Mouse (Mus musculus): ENCODE data around the gene Ankrd27.
A peak's percentile ranks its signal among the peaks of the same experiment; 100 is the strongest.

Gene Ankrd27

DNA sequence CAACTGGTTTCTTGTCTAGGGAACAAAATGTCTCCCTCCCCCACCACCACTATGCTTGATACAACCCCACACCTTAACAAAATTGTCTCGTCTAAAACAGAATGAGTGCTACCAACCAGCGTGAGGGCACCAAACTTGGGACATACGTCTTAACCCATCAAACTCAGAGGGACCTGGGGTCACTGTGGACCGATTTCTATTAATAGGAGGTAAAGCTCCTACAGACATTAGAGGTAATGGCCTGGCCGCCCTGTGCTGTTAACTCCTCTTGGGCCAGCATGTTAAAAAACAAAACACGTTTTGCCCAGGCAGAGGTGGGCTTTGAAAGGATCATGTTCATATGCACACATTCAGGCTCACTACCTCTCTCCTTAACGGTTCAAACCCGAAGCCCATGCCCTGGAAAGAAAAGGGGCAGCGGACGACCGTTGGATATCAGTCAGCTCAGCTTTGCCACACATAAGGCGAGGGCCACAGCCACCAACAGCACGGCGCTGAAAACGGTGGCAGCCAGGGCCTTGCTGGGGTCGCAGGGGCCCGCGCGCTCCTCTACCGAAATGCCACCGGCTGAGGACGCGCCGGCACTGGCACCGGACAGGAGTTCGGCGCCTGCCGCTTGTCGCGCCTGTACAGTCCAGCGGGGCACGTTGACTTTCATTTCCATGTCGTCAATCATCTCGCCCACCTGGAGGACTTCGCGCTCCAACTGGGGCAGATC is 1.8 kb upstream of the Ankrd27 start:
- DNase-seq = no peak

DNA sequence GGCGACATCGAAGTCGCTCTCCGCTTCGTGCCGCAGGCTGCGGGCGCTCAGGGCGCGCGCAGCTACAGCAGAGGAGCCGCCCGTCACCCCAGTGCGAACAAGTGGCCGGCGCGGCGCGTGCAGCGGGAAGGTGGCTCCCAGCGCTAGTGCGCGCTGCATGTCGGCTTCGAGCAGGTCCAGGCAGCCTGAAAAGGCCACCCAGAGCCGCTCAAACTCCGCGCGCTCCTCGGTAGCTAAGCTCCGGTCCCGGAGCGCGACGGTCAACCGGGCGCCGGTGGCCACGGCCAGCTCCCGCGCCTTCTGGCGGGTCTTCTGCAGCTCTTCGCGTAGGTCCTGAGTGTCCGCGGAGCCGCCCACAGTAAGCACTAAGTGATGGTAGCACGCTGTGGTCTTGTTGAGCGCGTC is 1.3 kb upstream of the Ankrd27 start:
- no peak for DNase-seq

DNA sequence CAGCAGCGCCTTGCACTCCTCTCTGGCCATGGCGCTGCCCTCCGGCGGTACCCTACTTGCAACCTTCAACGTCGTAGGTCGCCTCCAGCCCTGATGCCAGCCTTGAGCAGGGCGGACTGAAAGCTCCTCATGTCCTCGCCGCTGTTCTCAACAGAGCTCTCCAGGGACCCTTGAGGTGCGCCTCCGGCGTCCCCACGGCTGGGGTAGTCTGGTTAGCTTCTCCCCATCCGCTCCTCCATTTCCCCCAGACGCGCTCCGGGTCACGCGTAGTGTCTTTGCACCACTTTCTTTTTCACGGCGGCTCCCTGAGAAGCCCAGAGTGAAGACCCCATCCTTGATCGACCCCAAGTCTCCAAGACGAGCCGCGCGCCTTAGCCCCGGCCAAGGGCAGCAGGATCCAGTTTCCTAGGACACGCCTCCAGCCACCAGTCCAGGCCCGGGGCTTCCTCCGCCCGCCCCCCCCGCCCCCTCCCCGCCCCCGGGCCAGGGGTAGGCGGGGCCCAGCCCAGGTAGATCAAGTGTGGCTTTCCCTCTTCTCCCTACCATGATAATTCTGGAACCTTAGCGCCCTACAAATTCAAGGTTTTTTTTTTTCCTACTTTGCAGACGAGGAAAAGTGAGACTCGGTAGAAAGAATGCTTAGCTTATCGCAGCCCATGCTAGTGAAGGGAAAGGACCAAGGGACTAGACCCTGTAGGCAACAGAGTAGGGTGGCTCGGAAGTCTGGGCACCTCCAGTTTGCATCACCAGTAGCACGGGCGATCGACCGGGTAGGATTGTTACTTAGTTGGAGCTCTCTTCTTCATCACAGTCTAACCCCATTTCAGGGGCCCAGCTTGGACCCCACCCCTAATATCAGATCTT is 621 bp upstream of the Ankrd27 start, which contains the start of gene Rgs9bp:
Gene Rgs9bp, minus strand, starts transcription at position 392 of the 864 bp plus-strand sequence.
- DNase-seq = peak; percentile 42

DNA sequence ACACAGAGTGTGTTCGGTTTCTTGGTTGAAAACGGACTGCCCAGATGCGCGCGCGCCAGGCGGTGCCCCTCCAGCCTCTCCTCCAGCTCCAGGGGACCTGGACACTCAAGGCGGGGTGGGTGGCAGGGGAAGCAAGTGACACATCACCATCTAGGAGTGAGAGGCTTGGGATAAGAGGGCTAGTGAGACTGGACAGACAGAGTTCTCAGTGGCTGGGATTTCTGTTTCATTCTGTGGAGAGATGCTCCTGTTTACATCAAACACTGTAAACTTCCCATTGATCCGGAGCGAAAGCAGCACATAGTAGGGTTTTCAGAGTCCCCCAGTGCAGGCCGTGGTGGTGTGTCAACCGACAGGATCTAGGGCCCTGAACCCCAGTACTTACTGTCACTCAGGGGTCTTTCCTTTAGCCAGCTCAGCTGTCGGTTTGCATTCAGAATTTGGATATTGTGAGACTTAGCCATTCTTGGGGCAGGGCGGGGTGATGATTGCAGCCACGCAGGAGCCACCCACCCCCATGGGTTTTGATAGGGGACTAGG is 932 bp downstream of the Ankrd27 start:
- peak; percentile 41 for DNase-seq

DNA sequence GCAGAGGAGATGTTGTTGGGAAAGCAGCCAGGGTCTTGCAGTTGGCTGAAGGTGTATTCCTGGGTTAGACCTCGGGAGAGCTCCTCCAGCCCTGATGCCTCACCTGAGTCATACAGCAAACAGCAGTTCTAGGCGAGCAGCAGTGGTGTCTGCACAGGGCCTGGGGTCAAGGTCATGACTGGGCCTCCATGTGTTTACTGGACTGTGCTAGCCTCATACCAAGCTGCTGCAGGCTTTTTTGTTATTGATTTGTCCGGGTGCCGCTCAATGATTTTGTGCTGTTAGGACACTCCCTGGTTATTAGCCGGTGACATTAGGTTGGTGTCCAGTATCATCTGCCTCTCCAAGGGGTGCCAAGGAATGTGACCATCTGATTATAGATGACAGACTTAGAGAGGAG is 1.7 kb downstream of the Ankrd27 start:
- DNase-seq = peak; percentile 27

DNA sequence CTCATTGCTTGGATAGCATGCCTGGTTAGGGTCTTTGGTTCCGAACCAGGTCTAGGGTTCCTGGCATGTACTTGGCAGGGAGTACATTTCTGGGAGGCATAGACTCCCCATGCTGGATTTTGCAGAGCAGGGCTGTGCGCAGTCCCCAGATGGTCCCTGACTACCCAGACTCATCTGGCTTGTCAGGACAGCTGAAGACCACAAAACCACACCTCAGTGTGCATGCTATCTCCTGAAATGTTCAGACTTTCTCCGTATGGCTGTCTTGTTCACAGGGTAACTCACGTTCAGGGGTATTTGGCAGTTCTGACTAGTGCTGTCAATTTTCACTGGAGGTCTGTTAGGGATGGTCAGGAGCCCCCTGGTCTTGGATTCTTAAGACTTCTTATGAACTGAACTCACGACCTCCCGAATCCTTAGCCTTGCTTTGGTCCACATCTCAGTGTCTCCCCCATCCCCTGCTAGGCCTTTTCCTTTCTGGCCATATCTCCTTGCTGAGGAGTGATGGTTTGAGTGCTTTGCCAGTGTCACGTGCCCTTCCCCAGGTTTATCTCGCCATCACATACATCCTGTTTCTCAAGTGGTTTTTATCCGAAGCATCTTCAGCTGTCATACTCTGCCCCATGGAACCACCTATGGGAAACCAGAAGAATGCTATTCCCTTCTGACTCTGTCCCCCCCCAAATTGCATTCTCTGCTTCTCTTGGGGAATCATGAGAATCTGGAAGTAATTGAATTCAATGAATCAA is 2.8 kb downstream of the Ankrd27 start:
- DNase-seq = no peak

DNA sequence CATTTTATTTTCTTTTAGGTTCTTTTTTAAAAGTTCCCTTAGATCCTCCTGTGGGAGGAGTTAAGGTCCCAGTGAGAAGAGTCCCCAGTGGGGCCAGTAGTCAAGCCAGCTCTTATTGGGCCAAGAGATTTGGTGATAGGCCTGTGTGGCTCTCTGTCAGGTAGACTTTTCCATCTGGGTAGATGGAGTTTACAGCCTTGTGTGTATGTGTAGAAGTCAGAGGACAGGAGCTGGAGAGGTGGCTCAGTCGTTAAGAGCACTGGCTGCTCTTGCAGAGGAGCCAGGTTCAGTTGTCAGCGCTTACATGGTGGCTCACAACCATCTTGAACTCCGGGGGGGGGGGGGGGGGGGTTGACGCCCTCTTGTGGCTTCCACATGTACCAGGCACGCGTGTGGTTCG is 3.4 kb downstream of the Ankrd27 start:
- no peak for DNase-seq

DNA sequence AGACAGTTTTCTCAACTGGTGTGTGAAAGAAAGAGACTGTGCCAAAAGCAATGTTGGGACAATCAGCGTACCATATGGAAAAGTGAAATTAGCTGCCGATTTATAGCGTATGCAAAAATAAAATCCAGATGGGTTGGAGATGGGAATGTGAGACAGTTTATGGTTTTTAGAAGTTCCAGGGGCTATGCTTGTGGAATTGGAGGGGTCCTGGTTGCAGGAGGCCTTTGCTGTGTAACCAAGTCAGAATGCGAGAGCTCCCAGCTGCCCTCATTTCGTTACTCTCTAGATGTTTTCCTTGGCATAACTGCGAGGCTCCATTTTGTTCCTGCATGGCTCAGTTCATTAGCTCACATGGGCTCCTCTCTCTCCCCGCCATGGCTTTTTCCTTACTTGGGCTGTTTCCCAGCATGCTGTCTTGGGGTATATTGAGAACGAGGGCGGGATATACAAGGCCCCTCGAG is 4.7 kb downstream of the Ankrd27 start:
- no peak for DNase-seq

DNA sequence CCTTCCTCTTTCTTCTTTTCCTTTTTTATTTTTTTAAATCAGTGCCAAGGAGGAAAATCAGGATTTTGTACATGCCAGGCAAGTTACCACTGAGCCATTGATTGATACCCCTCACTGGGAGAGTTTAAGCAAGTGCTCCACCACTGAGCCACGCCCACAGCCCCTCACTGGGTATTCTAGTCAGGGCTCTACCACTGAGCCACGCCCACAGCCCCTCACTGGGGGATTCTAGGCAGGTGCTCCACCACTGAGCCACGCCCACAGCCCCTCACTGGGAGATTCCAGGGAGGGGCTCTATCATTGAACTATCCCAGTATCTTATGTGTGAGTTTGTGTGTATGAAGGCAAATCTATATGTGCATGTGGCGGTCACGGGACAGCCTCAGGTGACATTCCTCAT is 8.3 kb downstream of the Ankrd27 start:
- DNase-seq = no peak

DNA sequence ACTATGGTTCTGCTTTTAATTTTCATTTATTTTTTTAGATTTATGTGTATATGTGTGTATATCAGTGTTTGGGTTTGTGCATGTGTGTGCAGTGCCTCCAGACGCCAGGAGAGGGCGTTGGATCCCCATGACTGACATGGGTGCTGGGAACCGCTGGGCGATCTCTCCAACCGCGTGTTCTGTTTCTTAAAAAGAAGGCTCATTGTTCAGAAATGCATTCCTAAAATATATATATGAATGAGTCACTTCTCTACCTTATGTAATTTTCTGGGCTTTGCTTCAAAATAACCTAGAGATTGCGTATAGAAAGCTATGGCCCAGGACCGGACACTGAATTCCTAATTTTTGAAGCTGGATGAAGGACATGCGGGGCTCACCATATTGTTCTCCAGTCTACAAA is 13.4 kb downstream of the Ankrd27 start:
- DNase-seq = no peak

DNA sequence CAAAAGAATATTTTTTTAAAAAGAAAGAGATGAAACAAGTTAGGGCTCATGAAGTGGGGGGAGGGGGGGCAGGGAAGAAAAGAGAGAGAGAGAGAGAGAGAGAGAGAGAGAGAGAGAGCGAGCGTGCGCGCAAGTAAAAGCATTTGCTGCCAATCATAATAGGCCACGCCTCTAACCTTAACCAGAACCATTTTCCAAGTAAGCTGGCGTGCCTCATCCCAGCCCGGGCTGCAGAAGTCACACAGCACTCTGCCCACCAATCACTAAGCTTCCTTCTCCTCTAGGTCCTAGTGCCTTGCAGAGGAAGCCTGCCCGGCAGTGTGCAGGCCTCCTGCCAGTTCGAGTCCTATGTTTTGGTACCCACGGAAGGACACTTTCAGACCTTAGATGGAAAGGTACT is 14.0 kb downstream of the Ankrd27 start:
- DNase-seq = no peak

DNA sequence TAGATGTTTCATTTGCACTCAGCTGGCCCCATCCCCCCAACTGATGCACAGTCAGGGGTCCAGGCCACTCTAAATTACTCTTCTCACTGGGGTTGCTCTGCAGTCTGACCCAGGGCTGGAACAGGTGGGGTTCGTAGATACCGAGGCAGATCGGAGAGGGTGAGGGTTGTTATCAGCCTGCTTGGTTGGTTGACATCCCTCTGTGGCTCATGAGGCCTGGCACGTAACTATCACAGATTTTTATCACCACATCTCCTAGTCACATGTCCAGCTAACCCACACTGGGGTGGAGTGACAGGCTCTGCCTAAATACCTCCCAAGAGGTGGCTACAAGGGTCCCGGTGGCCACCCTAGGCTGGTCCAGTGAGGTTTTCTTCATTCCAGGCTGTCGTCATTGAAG is 15.1 kb downstream of the Ankrd27 start:
- no peak for DNase-seq

DNA sequence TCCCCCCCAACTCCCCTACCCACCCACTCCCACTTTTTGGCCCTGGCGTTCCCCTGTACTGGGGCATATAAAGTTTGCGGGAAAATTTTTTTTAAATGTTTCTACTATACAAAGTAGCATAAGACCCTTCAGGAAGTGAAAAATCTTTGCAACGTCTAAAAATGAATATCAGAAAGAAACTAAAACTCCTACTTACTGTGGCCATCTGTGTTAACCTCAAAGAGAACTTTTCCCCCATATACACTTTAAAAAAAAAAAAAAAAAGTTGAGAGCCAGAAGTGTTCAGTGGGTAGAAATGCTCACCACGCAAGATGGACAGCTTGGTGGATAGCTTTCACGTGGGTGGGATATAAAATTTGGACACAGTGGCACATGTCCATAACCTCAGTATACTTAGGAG is 16.7 kb downstream of the Ankrd27 start:
- DNase-seq = no peak

DNA sequence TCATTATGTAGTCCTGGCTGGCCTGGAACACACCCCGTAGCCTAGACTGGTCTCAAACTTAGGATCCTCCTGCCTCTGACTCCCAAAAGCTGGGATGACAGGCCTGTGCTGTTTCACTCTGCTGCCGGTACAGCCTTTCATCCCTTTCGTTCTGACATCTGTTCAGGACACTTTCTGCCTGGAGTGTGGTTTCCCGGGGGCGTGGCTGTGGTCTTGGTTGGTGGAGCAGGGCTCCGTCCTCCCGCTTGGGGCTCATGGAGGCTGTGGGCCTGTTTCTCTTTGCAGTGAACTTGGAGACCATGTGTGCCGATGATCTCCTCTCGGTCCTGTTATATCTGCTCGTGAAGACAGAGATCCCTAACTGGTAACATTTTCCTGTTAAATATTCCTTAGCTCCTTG is 20.8 kb downstream of the Ankrd27 start:
- DNase-seq = no peak

DNA sequence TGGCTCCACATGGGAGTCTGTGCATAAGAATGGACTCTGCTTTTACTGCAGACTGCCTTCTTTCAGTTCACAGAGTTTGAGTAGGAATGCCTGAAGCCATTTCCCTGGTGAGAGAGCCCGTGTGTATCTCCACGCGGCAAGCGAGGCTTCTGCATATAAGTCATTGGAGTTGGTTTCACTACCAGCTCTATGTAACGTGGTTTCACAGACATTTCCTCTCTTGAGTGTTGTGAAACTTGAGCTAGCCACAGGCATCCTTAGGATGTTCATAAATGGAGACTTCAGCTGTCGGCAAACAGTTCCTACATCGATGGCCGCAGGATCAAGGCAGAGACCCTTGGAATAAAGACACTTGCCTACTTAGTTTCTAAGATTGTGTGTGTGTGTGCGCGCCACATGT is 23.2 kb downstream of the Ankrd27 start:
- no peak for DNase-seq

DNA sequence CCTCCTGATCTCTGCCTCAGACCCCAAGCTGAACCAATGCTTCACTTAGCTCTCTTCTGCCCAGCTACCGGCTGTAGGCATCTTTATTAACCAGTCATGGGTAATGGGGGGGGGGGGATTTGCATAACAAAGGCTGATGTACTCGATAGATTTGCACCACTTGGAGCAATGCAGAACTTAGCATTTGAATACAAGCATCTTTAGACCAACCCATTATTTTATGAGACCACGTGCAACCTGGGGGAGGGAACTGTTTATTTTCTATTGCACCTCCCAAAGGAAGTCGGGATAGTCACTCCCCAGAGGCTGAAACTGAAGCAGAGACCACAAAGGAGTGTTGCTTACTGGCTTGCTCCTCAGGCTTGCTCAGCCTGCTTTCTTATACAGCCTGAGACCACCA is 31.5 kb downstream of the Ankrd27 start:
- no peak for DNase-seq

DNA sequence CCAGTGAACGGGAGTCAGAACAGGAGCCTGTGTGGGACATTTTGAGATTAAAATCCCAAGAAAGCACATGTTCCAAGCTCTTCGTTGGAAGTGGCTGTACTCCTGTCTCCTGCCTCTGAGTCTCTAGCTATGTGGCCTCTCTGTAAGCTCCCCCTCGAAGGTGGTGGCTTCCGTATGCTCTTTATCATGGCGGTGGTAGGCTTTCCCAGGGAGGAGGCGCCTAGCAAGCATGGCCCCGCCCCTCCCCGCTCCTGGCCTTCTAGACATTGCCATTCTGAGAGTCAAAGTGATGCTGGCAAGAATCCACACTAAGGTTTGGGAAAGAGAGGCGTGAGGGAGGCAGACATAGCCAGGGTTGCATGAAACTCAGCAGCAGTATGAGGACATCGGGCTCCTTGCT is 36.6 kb downstream of the Ankrd27 start:
- no peak for DNase-seq

DNA sequence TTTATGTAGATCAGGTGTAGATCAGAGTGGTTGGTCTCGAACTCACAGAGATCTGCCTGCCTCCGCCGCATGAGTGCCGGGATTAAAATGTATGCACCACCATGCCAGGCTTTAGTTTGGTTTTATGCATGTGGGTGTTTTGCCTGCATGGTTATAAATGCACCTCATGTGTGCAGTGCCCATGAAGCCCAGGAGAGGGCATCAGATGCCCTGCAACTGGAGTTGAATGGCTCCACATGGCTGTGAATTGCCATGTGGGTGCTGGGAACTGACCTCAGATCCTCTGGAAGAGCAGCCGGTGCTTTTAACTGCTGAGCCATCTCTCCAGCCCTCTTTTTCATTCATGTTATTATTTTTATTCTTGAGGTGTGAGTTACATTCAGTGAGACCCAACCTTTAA is 40.0 kb downstream of the Ankrd27 start:
- DNase-seq = no peak

DNA sequence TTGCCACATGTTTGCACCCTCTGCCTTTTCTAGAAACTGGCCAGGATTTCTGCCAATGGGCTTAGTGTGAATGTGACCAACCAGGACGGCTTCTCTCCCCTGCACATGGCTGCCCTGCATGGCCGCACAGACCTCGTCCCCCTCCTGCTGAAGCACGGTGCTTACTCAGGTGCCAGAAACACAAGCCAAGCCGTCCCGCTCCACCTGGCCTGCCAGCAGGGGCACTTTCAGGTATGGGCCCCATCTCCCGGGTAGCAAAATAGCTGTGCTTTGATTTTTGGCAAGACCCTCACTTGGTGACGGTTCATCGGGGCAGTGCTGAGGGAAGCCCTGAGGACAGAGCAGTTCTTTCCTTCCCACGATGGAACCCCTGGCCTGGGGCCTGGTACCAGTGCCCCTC is 41.3 kb downstream of the Ankrd27 start:
- DNase-seq = peak; percentile 67

DNA sequence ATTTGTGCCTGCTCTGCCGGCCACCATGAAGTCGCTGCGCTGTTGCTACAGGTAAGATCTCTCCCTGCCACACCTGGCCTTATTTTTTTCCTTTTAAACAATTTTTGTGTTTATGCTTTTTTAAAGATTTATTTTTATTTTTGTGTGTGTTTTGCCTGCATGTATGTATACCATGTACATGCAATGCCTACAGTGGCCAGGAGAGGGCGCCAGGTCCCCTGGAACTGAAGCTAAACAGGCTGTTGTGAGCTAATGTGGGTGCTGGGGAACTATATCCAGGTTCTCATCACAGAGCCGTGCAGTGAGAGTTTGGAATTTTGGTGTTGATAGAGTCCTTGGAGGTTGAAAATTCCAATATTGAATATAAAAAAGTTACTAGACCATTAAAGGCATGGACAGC is 42.5 kb downstream of the Ankrd27 start:
- DNase-seq = no peak

DNA sequence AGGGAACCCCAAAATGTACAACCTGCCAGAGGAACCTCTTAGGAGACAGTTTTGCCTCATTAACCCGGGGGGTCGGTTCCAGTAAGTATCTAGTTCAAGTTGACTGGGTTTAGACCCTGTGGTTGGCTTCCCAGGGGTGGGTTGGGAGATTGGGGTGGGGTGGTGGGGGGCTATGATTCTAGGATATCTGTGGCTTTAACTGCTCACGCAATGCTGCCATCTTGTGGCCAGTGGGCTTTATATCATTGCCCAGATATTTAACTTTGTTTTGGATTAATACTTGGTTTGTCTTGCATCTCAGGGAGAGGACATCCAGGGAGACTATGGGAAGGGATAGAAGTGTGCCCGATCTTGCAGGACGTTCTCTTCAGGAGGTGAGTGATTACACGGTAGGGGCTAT is 50.2 kb downstream of the Ankrd27 start:
- DNase-seq = no peak

DNA sequence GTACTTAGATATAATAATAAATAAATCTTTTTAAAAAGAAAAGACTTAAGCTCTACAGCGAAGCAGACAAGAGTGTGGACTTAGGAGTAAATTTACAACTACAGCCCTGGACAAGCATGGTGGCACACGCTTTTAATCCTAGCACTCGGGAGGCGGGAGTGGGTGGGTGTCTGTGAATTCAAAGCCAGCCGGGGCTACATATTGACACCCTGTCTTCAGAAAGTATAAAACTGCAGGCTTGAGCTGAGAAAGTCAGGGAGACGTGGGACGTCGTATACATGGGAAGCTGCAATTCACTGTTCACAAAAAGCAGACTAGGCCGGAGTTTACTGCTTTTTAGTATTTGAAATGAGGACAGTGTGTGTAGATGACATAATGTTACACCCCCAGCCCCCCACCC is 50.8 kb downstream of the Ankrd27 start:
- no peak for DNase-seq

DNA sequence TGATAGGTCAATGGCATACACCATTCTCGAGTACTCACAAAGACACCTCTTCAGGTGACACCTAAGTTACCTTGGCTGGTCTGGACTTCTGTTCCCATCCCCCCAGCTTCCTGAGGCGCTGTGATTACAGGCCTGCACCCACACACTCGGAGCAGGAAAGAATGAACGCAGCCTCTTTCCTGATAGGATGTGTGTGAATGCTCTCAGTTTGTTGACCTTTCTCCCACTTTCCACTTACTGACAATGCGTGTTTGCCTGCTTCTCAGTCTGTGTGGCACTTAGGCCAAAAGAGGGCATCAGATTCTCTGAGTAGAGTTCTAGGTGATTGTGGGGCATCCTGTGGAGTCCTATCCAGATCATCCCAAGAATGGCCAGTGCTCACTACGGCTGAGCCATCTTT is 54.0 kb downstream of the Ankrd27 start:
- DNase-seq = no peak
